Mouse (Mus musculus): ENCODE results near the gene Gm8212. TPM values are rescaled to one million over a fixed set of nuclear protein-coding genes. Genes with fewer than 3 reads are reported as not detected.
"Not testable (repeated sequence)": the region's sequence is repeated elsewhere in the genome, so short reads cannot be mapped to it uniquely, and the experiment has no call there.

Gene Gm8212
- not detected for total RNA-seq (2021)

GRCm38 (mm10) chr14:44197361-44197760, at the start of gene Gm8212:
Gene Gm8212, plus strand, starts transcription at chr14:44197661.
- DNase-seq; intact Hi-C loops (cut with DNase I): not testable (repeated sequence)

GRCm38 (mm10) chr14:44213154-44213553, 15.7 kb downstream of the Gm8212 start, which contains the start of gene 4930503E14Rik:
Gene 4930503E14Rik, minus strand, starts transcription at chr14:44213254.
- DNase-seq; intact Hi-C loops (cut with DNase I): not testable (repeated sequence)

- no peak for DNase-seq
- intact Hi-C loops (cut with DNase I) = no loop called here
These were observed 50.6 kb downstream of the Gm8212 start for GRCm38 (mm10) chr14:44248039-44248438.

Other genes with a start within 250 kb of the Gm8212 start
- not detected for gene Ang5, start 240.6 kb upstream of the Gm8212 start, total RNA-seq (2021)
- gene Ang6, start 195.4 kb upstream of the Gm8212 start, total RNA-seq (2021) = not detected
- gene Ear2, start 95.0 kb upstream of the Gm8212 start, total RNA-seq (2021) = under 1 TPM; 0.50 to 0.77 TPM
- gene Gm3327, start 73.8 kb upstream of the Gm8212 start, total RNA-seq (2021) = not detected
- gene 4930503E14Rik, start 15.6 kb downstream of the Gm8212 start, total RNA-seq (2021) = not detected
- not detected for gene Gm8220, start 87.9 kb downstream of the Gm8212 start, total RNA-seq (2021)
- gene Gm5930, start 140.9 kb downstream of the Gm8212 start, total RNA-seq (2021) = not detected
- not detected for gene Gm8229, start 167.7 kb downstream of the Gm8212 start, total RNA-seq (2021)
- gene Gm3371, start 213.0 kb downstream of the Gm8212 start, total RNA-seq (2021) = not detected
- not detected for gene Gm8232, start 236.0 kb downstream of the Gm8212 start, total RNA-seq (2021)